Mouse (Mus musculus): Measurements from ENCODE around the gene Bag2.

GRCm38 (mm10) chr1:33745901-33746300 is 11.7 kb downstream of the Bag2 start:
- TF ChIP-seq TAL1 (IDR thresholded peaks at IDR 0.05; ENCODE audit: low read length) (no peak), GATA1 (IDR thresholded peaks at IDR 0.05; ENCODE audit: low read length) (no peak)
